Mouse (Mus musculus) intestine, embryonic 16.5 days (tissue): ENCODE data around the gene Aste1. TPM values are rescaled to one million over a fixed set of nuclear protein-coding genes. Genes with fewer than 3 reads are reported as not detected.
A peak's percentile ranks its signal among the peaks of the same experiment; 100 is the strongest.

ENCODE experiments used
- ATAC-seq: fragments of 200-750 bp; cut with Nextera tagmentation; 2 replicates; pipeline ENCODE4 v1.8.0; 2017; ENCODE audit warnings: moderate TSS enrichment, moderate library complexity
- H3K27ac ChIP-seq: fragments of 300-500 bp; sonication (generic); 2 replicates; pipeline ENCODE4 v1.5.1; 2014; ENCODE audit warnings: mild to moderate bottlenecking, low read length
- H3K27me3 ChIP-seq: fragments of 300-500 bp; sonication (generic); replicated peaks from 2 replicates; pipeline ENCODE4 v1.6.1; 2014; ENCODE audit warnings: low read length, control low read depth, mixed read lengths; ENCODE audit not compliant: control insufficient read depth, insufficient read depth
- H3K36me3 ChIP-seq: fragments of 300-500 bp; sonication (generic); 2 replicates; pipeline ENCODE4 v1.6.1; 2014; ENCODE audit warnings: low read length, control low read depth; ENCODE audit not compliant: control insufficient read depth, insufficient read depth
- H3K4me1 ChIP-seq: fragments of 300-500 bp; sonication (generic); 2 replicates; pipeline ENCODE4 v1.6.1; 2014; ENCODE audit warnings: low read length, control low read depth, mixed read lengths; ENCODE audit not compliant: control insufficient read depth, insufficient read depth
- H3K4me2 ChIP-seq: fragments of 300-500 bp; sonication (generic); 2 replicates; pipeline ENCODE4 v1.6.1; 2014; ENCODE audit warnings: low read depth, low read length, control low read depth
- H3K4me3 ChIP-seq: fragments of 300-500 bp; sonication (generic); 2 replicates; pipeline ENCODE4 v1.5.1; 2014; ENCODE audit warnings: mild to moderate bottlenecking, low read length
- H3K9ac ChIP-seq: fragments of 300-500 bp; sonication (generic); 2 replicates; pipeline ENCODE4 v1.6.1; 2014; ENCODE audit warnings: low read depth, low read length
- H3K9me3 ChIP-seq: fragments of 300-500 bp; sonication (generic); 2 replicates; pipeline ENCODE4 v1.6.1; 2016; ENCODE audit warnings: low read length, control low read depth; ENCODE audit not compliant: control insufficient read depth
- WGBS: fragments of 180-500 bp; shearing (Covaris S2); extraction: QIAGEN DNeasy Blood & Tissue Kit; methylation state at CpG from one replicate; pipeline ENCODE4 v1.1.7; 2014; 5-methylcytosine and 5-hydroxymethylcytosine counted together
- polyA plus RNA-seq: library from polyadenylated mRNA; unstranded; fragments of >200 nt; fragmentation: Nextera tagmentation; extraction: Ambion mirVana; gene quantifications from 2 replicates; pipeline ENCODE4 v1.2.1, GENCODE M21; 2015

Aste1 gene
- polyA plus RNA-seq, 1 experiment from 2014 or later, result 12.6 TPM

DNA sequence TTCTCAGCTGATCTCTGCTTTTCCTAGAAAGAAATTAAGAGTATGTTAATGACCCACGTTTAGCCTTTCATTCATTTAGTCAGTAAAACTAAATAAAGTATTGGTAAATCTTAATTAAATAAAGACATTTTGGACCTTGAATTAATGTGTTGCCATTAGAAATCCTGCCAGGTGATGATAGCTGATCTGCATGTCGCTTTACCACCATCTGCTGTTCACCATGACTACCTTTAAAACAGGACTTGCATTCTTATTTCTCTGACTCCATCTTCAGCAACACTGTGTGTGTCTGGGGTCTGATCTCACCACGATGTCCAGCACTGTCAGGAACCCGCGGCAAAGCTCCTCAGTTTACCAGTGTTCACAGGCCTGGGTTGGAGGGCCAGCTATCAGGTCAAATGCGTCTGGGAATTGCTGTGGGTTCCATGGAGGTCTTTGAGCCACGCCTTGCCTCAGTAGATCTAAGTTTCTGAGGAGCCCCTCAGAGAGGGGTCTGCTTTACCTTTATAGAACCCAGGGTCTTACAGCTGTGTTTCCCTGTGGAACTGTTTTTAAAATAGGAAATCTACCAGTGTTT lies 18.1 kb upstream of the Aste1 start:
- no peak overlapping the region for H3K9ac ChIP-seq
- no peak overlapping the region for H3K4me3 ChIP-seq
- H3K9me3 ChIP-seq, result no peaks in the 10 kb centered on the region
- no peaks in the 10 kb centered on the region for H3K36me3 ChIP-seq
- H3K4me1 ChIP-seq, result no peaks in the 10 kb centered on the region
- no peak overlapping the region for H3K4me2 ChIP-seq
- ATAC-seq, result no peak
- H3K27me3 ChIP-seq, result no peaks in the 10 kb centered on the region
- no peak overlapping the region for H3K27ac ChIP-seq
- WGBS, result 78% methylated on average over 7 of the region's 7 CpGs

DNA sequence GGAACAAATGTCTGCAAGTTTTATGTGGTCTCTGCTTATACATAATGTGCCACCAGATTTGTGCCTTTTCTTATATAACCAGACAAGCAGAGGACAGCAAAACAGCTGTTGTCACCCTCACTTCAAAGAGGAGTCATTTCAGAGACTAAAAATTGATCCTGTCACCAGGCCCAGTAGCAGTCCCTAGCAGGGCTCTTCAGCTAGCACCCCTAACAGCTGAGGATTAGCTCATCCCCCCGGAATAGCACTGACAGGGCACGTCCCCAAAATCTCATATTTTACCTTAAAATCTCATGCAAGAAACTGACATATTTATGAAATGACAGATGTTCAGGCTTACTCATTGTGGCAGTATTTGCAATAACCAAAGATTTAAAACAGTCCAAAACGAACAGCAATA lies 17.6 kb upstream of the Aste1 start:
- Histone ChIP-seq H3K9me3 (no peaks in the 10 kb centered on the region), H3K4me3 (no peak overlapping the region), H3K9ac (no peak overlapping the region), H3K27ac (no peak overlapping the region), H3K4me2 (no peak overlapping the region), H3K27me3 (no peaks in the 10 kb centered on the region), H3K4me1 (no peaks in the 10 kb centered on the region), H3K36me3 (no peaks in the 10 kb centered on the region)
- WGBS, result 76% methylated on average over 3 of the region's 3 CpGs
- no peak for ATAC-seq

DNA sequence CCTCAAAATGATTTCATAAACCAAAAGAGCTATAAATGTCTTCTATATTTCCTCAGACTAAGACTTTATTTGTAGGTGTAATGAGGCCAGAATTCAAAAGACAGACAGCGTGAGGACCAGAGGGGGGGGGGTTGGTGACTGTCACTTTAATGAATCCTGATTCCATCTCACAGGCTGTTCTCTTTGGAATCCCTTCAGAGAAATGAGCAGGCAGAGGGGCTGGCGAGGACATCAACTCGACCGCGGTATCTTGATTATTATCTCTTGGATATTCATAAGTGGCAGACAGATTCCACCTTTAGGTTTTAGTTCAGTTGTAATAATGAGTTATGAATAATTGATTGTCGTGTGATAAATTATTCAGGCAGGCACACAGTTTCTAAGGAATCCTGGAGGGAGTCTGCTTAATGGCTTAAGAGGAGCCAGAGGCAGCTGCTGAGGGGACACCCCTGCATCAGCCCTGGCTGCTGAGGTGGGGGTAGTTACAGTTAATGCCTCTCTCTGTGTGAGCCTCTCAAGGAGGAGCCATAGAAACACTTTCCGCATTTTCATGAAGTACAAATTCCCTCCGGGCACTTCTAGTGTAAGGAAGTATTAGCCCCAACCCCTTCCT lies 15.6 kb upstream of the Aste1 start:
- Histone ChIP-seq H3K4me3 (no peak overlapping the region), H3K27me3 (no peaks in the 10 kb centered on the region), H3K9me3 (no peaks in the 10 kb centered on the region), H3K4me1 (no peaks in the 10 kb centered on the region), H3K9ac (no peak overlapping the region), H3K27ac (no peak overlapping the region), H3K36me3 (no peaks in the 10 kb centered on the region), H3K4me2 (no peak overlapping the region)
- ATAC-seq, result no peak
- 76% methylated on average over 8 of the region's 8 CpGs for WGBS

DNA sequence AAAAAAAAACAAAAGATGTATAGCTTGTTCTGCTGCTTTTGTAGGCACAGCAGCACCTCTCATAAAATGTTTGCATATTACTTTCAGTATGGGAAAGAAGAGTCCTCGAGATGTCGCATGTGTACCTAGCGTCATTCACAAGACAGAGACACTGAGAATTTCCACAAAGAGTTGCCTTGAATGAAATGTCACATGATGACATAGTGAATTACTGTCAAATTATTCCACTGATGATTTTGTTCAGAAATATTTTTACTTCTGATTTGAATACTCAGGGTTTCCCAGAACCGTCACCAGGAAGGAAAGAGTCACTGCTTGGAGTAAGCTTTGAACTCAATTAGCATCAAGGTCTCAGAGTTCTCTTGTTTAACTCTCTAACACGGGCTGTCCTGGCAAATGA lies 7.8 kb upstream of the Aste1 start:
- H3K4me2 ChIP-seq, result no peak overlapping the region
- H3K9ac ChIP-seq, result no peak overlapping the region
- H3K4me3 ChIP-seq, result no peak overlapping the region
- no peaks in the 10 kb centered on the region for H3K9me3 ChIP-seq
- ATAC-seq, result no peak
- no peak overlapping the region for H3K27ac ChIP-seq
- 81% methylated on average over 5 of the region's 5 CpGs for WGBS
- no peaks in the 10 kb centered on the region for H3K4me1 ChIP-seq
- H3K27me3 ChIP-seq, result no peaks in the 10 kb centered on the region
- no peaks in the 10 kb centered on the region for H3K36me3 ChIP-seq

DNA sequence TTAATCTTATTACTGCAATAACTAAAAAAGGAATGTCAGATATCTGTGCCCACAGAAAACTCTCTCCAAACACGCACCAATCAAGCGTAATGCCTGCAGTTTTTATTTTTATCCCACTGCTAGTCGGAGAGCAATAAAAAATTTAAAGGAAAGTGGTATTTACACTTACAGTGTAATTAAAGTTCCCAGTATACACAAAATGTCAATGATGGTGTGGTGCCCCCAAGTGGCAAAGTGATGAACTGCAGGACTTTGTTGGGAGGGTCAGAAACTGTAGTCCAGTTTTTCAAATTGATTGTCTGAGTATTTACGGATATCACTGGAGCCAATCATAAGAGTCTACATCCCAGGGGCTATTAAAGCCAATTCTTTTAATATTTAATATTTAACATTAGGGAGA lies 5.9 kb upstream of the Aste1 start:
- ATAC-seq, result no peak
- Histone ChIP-seq H3K4me1 (no peaks in the 10 kb centered on the region), H3K4me3 (no peak overlapping the region), H3K9me3 (no peaks in the 10 kb centered on the region), H3K9ac (no peak overlapping the region), H3K4me2 (no peak overlapping the region), H3K27ac (no peak overlapping the region), H3K27me3 (no peaks in the 10 kb centered on the region), H3K36me3 (no peaks in the 10 kb centered on the region)
- 10% methylated on average over 4 of the region's 4 CpGs for WGBS

DNA sequence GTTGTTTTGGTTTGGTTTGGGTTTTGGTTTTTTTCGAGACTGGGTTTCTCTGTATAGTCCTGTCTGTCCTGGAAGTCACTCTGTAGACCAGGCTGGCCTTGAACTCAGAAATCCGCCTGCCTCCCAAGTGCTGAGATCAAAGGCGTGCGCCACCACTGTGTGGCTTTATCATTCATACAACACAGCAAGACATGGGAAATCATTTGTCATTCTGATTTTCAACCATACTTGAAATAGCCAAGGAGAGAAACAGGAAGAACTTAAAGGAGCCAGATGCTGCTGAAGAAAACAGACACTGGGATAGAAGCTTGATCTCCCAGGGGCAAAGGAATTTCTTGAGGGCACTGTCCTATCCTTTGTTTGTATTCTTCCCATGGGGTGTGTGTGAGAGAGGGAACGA lies 4.6 kb upstream of the Aste1 start:
- Histone ChIP-seq H3K27me3 (no peaks in the 10 kb centered on the region), H3K9me3 (no peaks in the 10 kb centered on the region), H3K36me3 (no peaks in the 10 kb centered on the region), H3K4me2 (no peak overlapping the region), H3K4me3 (no peak overlapping the region), H3K27ac (no peak overlapping the region), H3K4me1 (no peaks in the 10 kb centered on the region), H3K9ac (no peak overlapping the region)
- ATAC-seq, result no peak
- WGBS, result 71% methylated on average over 4 of the region's 5 CpGs

DNA sequence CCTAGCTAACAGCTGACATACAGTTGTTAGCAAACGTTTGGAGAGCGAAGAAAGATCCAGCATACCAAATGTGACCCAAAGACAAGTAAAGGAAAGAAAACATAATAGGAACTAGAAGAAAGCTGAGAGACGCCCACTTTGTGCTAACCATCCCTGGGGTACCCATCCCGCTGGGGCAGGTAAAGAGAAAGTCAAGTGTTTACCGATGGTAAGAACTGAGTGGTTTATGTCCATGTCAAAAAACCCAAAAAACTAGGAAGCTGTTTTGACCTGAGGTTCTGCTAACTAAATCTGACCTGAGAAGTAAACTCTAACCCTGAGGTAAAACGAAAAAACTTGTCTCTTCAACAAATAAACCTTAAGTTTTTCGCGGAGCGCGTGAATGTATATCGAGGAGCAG lies 472 bp upstream of the Aste1 start:
- ATAC-seq, result peak; percentile 27
- H3K4me1 ChIP-seq, result peaks cover 13% of the 10 kb centered on the region
- H3K4me2 ChIP-seq, result peak overlapping the region; percentile 79
- peaks cover 4% of the 10 kb centered on the region; the same call in 1 of the 2 replicates for H3K36me3 ChIP-seq
- WGBS, result 13% methylated on average over 11 of the region's 11 CpGs
- H3K27ac ChIP-seq, result no peak overlapping the region
- no peaks in the 10 kb centered on the region for H3K9me3 ChIP-seq
- H3K27me3 ChIP-seq, result no peaks in the 10 kb centered on the region
- H3K9ac ChIP-seq, result peak overlapping the region; percentile 52; the same call in 1 of the 2 replicates
- H3K4me3 ChIP-seq, result peak overlapping the region; percentile 77

DNA sequence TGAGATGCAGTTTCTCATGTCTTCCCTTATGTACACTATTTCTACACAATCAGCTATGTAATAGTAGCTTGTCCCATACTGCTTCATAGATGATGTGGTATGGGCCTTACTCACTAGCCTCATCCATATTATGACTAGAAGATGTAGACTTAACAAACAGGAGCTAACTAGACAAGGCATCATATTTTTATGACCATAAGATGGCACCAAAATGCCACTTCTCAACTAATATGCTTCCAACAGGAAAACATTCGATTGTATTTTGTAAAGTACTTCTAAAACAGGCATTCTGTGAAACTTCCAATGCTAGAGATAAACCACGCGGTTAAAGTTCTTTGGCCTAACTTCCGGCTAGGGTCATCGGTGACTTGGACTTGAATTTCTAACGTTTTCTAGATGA lies 13.4 kb downstream of the Aste1 start:
- Histone ChIP-seq H3K9me3 (no peaks in the 10 kb centered on the region), H3K27me3 (no peaks in the 10 kb centered on the region), H3K27ac (no peak overlapping the region), H3K9ac (no peak overlapping the region), H3K4me2 (no peak overlapping the region), H3K4me1 (no peaks in the 10 kb centered on the region), H3K36me3 (0 out of 2 replicates have a peak, but pooled peaks cover 3% of the 10 kb centered on the region), H3K4me3 (no peak overlapping the region)
- no peak for ATAC-seq
- 93% methylated on average over 6 of the region's 6 CpGs for WGBS

DNA sequence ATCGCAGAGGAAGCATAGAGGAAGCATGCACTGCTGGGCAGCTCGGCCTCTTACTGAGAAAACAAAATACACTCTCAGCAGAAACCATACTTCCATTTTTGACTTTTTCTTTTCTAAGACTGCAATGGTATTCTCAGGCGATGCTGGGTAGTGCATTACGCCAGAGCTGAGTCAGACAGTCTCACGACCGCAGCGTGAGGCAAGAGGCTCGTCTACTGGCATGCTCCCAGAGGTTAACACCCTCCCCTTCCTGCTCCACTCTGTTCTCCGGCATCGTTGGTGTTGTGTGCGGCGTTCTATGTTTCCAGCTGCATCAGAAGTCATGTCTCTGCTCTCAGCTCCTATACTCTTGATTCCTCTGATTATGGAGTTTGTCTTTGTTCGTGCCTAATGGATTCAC lies 63.8 kb downstream of the Aste1 start:
- H3K4me2 ChIP-seq, result no peak overlapping the region
- H3K4me3 ChIP-seq, result no peak overlapping the region
- no peaks in the 10 kb centered on the region for H3K27me3 ChIP-seq
- peaks cover 2% of the 10 kb centered on the region; the same call in 1 of the 2 replicates for H3K36me3 ChIP-seq
- H3K27ac ChIP-seq, result no peak overlapping the region
- H3K9ac ChIP-seq, result no peak overlapping the region
- no peaks in the 10 kb centered on the region for H3K9me3 ChIP-seq
- ATAC-seq, result no peak
- WGBS, result 90% methylated on average over 13 of the region's 13 CpGs
- H3K4me1 ChIP-seq, result no peaks in the 10 kb centered on the region

DNA sequence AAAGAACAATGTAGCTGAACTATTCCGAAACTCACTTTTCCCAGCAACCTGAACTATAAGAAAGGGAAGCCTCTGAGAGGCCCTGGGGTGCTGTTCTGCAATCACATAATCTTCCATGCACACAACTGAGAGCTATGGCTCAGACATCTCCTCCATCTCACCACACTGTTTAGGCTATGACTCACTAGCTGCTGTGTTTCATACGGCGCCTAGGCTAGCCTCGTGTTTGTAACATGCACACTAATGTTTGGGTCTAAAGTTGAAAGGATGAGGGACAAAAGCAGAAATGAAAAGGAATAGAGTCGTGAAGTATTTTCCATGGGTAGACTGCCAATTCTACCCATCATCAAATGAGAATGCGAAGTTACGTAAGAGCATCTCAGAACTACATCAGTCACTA lies 66.3 kb downstream of the Aste1 start:
- no peaks in the 10 kb centered on the region for H3K27me3 ChIP-seq

More for the DNA sequence above, 66.3 kb downstream of the Aste1 start:
- no peaks in the 10 kb centered on the region for H3K4me1 ChIP-seq
- no peaks in the 10 kb centered on the region for H3K9me3 ChIP-seq
- H3K4me2 ChIP-seq, result no peak overlapping the region
- no peak overlapping the region for H3K9ac ChIP-seq
- H3K36me3 ChIP-seq, result peaks cover 2% of the 10 kb centered on the region; the same call in 1 of the 2 replicates
- ATAC-seq, result no peak
- H3K27ac ChIP-seq, result no peak overlapping the region
- no peak overlapping the region for H3K4me3 ChIP-seq
- 90% methylated on average over 7 of the region's 7 CpGs for WGBS
